Mouse (Mus musculus) ES-E14 (cell line): ENCODE data around the gene Wipf1.

Experiments used
- CHD2 ChIP-seq: IDR thresholded peaks from 2 replicates; pipeline ENCODE4 v1.6.1; 2014; ENCODE audit warnings: mild to moderate bottlenecking, low read depth, low read length, inconsistent platforms
- MAFK ChIP-seq: IDR thresholded peaks from 2 replicates; pipeline ENCODE4 v1.6.1; 2014; ENCODE audit warnings: mild to moderate bottlenecking, low read depth, low read length, inconsistent platforms; ENCODE audit not compliant: insufficient read depth

DNA sequence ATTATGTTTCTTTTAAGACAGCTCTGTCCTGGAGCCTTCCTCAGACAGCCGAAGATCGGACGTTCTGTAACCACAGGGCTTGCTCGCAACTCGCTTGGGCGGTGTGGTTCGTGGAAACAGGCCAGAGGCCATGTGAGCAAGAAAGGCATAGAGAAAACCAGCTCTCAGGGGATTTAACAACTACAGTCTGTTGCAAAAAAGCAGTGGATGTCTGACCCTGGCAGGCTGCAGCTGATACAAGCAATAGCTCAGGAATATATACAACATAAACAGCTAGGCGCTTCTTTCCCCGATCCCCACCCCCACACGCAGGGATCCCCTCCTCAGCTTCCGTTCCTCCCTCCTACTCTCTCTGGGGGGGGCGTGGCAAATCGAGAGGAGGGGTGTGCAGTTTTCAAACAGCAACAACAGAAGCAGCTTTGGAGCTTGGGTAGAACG lies 97.6 kb downstream of the Wipf1 start:
- TF ChIP-seq MAFK (no peak), CHD2 (no peak)
